Mouse (Mus musculus) urinary bladder, adult 2 months (tissue): ENCODE data around the gene Rnf181. TPM values are rescaled to one million over a fixed set of nuclear protein-coding genes. Genes with fewer than 3 reads are reported as not detected.

ENCODE experiments used
- DNase-seq: peaks from one replicate; pipeline ENCODE4 v3.0.0; 2022; ENCODE audit warnings: low spot score
- polyA plus RNA-seq: library from polyadenylated mRNA; depleted of rRNA; stranded (reverse); fragments of >200 nt; gene quantifications from 2 replicates; pipeline ENCODE4 v1.2.3, GENCODE M21; 2012

Rnf181 gene
- polyA plus RNA-seq, 1 experiment, result 88.8 TPM

DNA sequence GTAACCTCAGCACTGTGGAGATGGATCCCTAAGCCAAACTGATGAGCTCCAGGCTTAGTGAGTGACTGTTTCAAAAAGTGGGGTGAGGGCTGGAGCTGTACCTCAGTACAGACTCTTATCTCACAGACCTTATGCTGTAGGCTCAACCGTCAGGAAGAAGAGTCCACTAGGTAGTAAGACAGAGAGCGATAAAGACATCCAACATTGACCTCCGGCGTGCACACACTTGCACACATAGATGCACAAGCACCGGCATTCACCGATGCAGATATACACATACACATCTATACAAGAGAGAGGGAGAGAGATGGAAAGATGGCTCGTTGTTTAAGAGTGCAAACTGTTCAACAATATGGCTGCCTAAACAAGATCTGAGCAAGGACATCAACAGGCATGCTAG, 17.2 kb upstream of the Rnf181 start:
- no peak for DNase-seq

GRCm38 (mm10) chr6:72383142-72383820, 16.5 kb upstream of the Rnf181 start:
- DNase-seq, result no peak

DNA sequence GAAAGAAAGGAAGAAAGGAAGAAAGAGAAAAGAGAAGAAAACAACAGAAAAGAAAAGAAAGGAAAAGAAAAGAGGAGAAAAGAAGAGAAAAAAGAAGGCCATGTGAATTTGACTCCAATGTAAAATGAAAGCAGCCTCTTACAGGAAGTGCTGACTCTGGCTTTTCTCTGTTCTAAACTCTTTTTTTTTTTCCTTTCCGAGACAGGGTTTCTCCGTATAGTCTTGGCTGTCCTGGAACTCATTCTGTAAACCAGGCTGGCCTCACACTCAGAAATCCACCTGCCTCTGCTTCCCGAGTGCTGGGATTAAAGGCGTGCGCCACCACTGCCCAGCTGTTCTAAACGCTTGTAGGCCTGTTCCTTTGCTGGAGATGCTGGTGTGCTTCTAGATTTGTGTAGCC, 15.7 kb upstream of the Rnf181 start:
- no peak for DNase-seq

DNA sequence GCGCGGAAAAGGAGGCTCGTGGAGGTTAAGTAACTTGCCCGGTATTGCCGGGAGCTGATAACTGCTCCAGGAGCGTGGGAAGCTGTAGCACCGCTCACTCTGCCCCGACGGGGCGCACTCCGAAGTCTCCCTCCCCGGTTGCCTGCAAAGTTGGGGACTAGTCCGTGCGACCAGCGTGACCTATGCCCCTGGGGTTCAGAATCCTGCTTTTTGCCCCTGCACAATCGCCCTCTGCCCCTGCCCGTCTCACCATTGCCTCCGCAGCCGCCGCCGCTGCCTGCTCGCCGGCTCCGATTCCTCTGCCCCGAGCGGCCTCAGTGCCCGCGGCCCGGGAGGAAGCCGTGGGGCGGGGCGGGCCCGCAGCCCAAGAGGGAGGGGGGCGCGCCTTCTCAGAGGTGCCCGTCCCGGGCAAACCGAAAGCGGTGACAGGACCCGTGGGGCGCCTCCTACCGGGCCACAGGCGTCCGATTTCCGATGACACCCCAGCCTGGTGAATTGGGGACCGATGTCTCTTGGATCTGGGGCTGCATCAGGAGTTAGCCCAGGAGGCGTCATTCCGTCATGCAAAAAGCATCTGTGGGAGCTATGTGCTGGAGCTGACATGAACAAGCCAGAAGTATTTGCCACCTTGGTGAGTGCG, 13.5 kb upstream of the Rnf181 start, which contains the start of gene Vamp5:
Gene Vamp5 (minus strand): TSS at position 338 of the 640 bp plus-strand sequence.
- DNase-seq, result peak; percentile 82

DNA sequence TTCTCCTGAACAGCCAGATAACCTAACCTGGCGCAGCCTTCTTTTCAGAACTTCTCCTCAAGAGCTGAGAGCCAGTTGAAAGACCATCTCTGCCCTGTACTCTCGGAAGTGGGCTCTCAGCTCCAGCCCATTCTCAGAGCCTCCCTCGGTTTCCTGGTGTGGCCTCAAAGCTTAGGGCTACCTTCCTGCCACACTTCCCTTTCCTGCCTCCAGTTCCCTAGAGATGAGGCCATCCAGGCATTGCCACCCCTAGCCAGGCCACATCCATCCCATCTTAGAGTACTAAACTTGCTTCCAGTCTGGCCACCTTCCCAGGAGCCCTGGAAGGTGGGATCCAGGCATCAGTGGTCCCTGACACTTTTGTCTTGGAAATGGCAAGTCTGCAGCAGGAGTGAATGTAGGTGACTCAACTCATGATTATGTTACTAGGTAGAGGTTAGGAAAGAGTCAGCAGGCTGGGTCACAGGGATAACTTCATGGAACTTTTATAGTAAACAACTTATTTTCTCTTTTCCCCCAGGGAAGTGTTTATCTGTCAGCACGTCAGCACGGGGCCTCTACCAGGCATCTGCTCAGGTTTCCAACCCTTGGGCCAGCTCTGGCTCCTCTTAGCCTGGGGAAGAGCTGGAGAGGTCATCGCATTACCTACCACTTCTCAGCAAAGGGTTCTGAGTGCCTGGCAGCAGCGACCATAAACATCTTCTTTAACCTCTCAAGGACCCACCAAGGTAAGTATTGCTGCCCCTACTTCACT, 12.8 kb upstream of the Rnf181 start:
- DNase-seq, result no peak

DNA sequence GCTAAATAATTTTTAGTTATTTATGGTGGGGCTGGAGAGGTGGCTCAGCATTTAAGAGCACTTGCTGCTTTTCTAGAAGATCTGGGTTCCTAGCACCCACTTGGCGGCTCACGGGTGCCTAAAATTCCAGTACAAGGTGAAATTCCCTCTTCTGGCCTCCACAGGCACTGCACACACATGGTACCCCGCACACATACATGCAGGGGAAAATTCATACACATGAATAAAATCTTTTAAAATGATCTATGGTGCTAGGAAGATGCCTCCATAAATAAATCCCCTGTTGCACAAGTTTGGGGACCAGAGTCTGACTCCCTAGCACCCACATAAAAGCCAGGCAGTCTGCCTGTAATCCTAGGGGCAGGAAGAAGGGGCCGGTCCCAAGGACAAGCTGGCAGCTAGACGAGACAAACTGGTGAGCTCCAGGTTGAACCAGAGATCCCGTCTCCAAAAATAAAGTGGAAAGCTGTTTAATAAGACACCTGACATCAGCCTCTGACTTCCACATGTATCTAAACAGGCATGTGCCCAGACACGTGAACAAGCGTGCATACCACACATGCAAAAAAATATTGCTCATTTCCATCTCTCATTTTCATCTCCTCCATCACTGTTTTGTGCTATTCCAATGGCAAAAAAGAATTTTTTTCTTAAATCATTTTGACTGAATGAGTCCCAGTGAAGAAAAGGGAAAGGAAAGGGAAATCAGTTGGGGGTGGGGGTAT, 11.9 kb upstream of the Rnf181 start:
- no peak for DNase-seq

DNA sequence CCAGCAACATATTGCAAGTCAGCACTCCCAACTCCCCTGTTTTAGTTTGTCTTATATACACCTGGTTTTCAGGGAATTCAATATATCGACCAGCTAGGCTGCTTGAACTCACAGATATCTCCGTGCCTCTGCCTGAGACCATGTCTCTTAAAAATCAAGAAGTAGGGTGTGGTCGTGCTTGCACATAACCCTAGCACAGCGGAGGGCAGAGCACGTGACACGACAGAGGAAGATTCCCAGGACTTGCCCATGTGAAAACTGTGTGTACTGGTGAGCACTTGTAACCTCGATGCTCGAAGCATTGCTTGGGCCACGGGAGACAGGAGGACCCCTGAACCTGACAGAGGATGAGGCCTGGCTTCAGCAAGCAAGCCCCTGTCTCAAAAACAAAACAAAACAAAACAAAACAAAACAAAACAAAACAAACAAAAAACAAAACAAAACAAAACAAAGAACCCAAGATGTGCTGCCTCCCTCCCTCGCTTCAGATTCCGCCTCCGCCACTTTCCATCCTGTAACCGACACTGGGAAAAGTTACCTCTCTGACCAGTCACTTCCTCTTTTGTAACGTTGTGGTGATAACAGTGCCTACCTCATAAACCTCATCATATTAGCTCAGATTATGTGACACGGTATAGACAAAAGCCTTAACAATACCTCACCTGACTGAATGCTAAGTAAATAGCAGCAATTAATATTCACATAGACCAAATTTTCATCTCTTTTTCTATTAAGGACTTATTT, 8.2 kb upstream of the Rnf181 start:
- no peak for DNase-seq

- no peak for DNase-seq
Observed at GRCm38 (mm10) chr6:72374206-72374605, 7.5 kb upstream of the Rnf181 start.

DNA sequence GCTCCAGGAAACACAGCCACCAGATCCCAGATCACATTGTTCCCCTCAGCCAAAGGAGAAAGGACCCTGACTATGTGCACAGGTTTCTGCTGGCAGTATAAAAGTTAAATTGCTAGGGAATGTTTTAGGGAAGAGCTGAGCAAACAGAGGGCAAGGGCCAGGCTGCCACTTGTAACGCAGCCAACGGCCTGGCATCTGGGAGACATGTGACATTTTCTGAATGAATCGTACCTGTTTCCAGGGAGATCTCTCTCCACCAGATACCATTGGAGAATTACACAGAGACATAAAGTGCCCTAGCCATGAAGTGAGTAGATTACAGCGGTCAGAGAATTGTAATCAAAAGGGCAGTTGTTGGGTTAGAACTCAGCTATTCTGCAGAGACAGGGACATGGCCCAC, 6.4 kb upstream of the Rnf181 start:
- DNase-seq, result no peak

DNA sequence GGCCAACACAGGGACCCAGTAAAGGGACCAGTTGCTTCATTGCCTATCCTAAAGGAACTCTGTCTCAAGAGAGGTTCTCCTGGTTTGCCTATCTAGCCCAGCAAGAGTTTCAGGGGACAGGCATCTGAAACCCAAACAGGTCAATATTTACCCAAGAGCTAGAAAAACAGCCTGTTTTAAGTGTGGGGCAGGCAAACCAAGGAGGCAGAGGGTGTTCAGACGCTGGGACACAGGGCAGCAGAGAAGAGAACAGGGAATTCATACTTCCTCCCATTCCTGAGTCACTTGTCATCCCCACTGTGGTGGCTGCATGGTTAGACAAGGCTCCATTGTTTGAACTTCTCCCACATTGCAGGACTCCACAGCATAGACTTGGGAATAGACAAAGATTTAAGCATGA, 4.8 kb upstream of the Rnf181 start:
- no peak for DNase-seq

GRCm38 (mm10) chr6:72371147-72371546, 4.4 kb upstream of the Rnf181 start:
- no peak for DNase-seq

- no peak for DNase-seq
Observed at GRCm38 (mm10) chr6:72370091-72370490, 3.3 kb upstream of the Rnf181 start.

DNA sequence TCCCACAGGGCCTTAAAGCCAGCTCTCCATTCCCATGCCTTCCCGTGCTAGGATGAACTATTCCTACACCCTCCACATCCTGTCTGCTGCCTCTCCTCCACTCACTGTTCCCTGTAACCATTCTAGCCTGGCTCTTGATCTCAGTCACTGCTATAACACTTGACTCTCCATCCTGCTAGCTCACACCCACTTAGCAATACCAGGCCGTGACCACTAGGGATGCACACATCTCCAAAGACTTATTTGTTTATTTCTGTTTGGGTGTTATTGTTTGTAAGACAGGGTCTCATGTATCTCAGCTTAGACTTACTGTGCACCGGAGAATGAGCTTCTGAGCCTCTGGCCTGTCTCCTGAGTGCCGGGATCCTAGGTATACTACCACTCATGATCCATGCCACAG, 2.8 kb upstream of the Rnf181 start:
- DNase-seq, result no peak

GRCm38 (mm10) chr6:72367460-72367974, 761 bp upstream of the Rnf181 start:
- no peak for DNase-seq

DNA sequence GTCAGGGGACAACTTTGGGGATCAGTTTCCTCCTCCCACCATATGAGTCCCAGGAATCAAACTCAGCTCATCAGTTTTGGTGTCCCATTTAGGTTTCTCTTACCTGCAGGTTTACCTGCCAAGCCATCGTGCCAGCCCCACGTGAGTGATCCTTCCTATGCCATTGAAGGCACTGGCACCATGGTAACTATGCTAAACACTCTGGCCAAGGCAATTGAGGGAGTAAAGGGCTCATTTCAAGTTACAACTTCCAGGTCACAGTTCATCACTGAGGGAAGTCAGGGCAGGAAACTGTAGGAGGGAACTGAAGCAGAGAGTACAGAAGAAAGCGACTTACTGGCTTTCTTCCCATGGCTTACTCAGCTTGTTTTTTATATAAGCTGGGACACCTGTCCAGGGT, 452 bp downstream of the Rnf181 start:
- DNase-seq, result no peak

DNA sequence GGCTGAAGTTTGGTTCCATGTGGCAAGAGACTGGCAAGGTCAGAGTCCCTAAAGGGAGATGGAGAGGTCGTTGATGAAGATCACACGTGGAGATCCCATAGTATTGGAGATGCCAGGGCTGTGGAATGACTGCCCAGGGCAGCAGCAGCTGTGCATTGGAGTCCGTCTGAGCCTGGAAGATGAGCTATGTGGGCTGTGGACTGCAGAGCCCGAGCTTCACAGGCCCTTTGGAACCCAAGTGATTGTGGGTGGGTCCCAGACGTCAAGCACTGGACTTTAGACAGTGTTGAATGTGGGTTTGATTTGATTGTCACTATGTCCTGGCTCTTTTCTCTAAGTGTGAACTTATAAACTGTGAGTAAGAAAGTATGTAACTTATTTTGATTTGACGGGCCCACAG, 1.8 kb downstream of the Rnf181 start:
- no peak for DNase-seq

GRCm38 (mm10) chr6:72364009-72364408, 2.7 kb downstream of the Rnf181 start:
- DNase-seq, result no peak

- peak; percentile 75 for DNase-seq
Observed at GRCm38 (mm10) chr6:72362132-72363028, 4.4 kb downstream of the Rnf181 start.

DNA sequence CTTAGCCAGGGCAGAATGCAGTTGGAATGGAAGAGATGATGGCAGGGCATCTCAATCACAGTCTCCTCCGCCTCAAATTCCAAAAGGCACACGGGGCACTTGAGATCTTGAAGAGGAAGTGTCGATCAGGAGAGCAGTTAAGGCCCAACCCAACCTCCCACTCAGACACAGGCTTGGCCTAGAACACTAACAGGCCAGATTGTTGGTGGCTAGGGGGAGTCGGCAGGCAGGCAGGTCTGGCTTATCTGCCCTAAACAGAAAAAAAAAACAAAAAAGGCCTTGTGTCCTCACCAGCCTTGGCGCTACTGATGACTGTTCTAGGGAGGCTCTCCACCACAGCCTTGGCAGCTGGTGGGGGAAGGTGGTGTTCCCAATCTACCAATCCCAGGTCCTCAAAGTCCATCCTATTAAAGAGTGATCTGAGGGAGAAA, 5.6 kb downstream of the Rnf181 start:
- no peak for DNase-seq

DNA sequence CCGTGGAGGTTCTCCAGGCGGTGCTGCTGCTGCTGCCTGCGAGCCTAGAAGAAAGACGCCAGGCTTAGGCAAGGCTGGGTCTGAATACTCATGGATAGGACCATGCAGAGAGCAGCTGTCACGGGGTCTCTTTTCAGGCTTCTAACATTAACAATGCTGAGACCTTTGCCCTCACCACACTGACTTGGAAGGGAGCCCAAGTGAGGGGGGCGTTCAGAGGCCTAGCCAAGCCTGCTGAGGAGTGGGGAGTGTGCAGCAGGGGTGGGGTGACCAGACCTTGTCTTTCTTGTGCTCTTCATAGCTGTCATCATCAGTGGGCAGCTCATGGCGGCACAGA, 6.2 kb downstream of the Rnf181 start:
- no peak for DNase-seq
